Mouse (Mus musculus) heart, adult 2 months (tissue): ENCODE results near the gene Gm37240.

Source experiments
- CTCF ChIP-seq: fragments of 200-600 bp; IDR thresholded peaks from 2 replicates; pipeline ENCODE4 v1.8.1; 2022; ENCODE audit warnings: antibody characterized with exemption, mild to moderate bottlenecking, moderate library complexity
- EP300 ChIP-seq: fragments of 200-500 bp; IDR thresholded peaks from 2 replicates; pipeline ENCODE4 v1.6.1; 2011; ENCODE audit warnings: low read depth, low read length, control low read depth; ENCODE audit not compliant: insufficient read depth

GRCm38 (mm10) chr3:84654900-84655784 lies 1232.2 kb downstream of the Gm37240 start:
- TF ChIP-seq CTCF (no peak), EP300 (no peak)
